Mouse (Mus musculus) layer of hippocampus, adult 9-10 months (tissue): Measurements from ENCODE around the gene Zfp335.

Experiments
- DNase-seq: peaks from one replicate; pipeline ENCODE4 v3.0.0; 2022; ENCODE audit warnings: low spot score

Zfp335 gene

GRCm38 (mm10) chr2:164924100-164924857, 12.7 kb upstream of the Zfp335 start:
- DNase-seq: peak; percentile 99

- DNase-seq: no peak
Measured at GRCm38 (mm10) chr2:164923291-164923690, 11.7 kb upstream of the Zfp335 start.

GRCm38 (mm10) chr2:164921984-164922383, 10.4 kb upstream of the Zfp335 start:
- no peak for DNase-seq

- DNase-seq: no peak
Measured at GRCm38 (mm10) chr2:164918325-164918724, 6.8 kb upstream of the Zfp335 start.

- DNase-seq: no peak
Measured at GRCm38 (mm10) chr2:164917371-164917770, 5.8 kb upstream of the Zfp335 start.

GRCm38 (mm10) chr2:164916820-164917219, 5.3 kb upstream of the Zfp335 start:
- DNase-seq: no peak

- no peak for DNase-seq
Measured at GRCm38 (mm10) chr2:164913428-164913786, 1.9 kb upstream of the Zfp335 start.

GRCm38 (mm10) chr2:164912749-164913427, 1.3 kb upstream of the Zfp335 start:
- no peak for DNase-seq

GRCm38 (mm10) chr2:164912151-164912550, 594 bp upstream of the Zfp335 start:
- peak; percentile 45 for DNase-seq

GRCm38 (mm10) chr2:164910360-164911061, 1.0 kb downstream of the Zfp335 start:
- no peak for DNase-seq

- DNase-seq: no peak
Measured at GRCm38 (mm10) chr2:164909542-164909941, 2.0 kb downstream of the Zfp335 start.

GRCm38 (mm10) chr2:164909100-164909499, 2.5 kb downstream of the Zfp335 start:
- no peak for DNase-seq

- DNase-seq: no peak
Measured at GRCm38 (mm10) chr2:164908011-164908410, 3.5 kb downstream of the Zfp335 start.

- no peak for DNase-seq
Measured at GRCm38 (mm10) chr2:164907511-164907910, 4.0 kb downstream of the Zfp335 start.

GRCm38 (mm10) chr2:164906071-164906470, 5.5 kb downstream of the Zfp335 start:
- no peak for DNase-seq

- no peak for DNase-seq
Measured at GRCm38 (mm10) chr2:164903496-164903895, 8.1 kb downstream of the Zfp335 start.

- DNase-seq: no peak
Measured at GRCm38 (mm10) chr2:164901380-164901779, 10.2 kb downstream of the Zfp335 start.

GRCm38 (mm10) chr2:164899723-164900459, 11.7 kb downstream of the Zfp335 start:
- no peak for DNase-seq

- no peak for DNase-seq
Measured at GRCm38 (mm10) chr2:164899034-164899433, 12.5 kb downstream of the Zfp335 start.

- no peak for DNase-seq
Measured at GRCm38 (mm10) chr2:164898008-164898407, 13.5 kb downstream of the Zfp335 start.

- DNase-seq: no peak
Measured at GRCm38 (mm10) chr2:164895885-164896284, 15.7 kb downstream of the Zfp335 start.

GRCm38 (mm10) chr2:164894644-164895043, 16.9 kb downstream of the Zfp335 start:
- DNase-seq: no peak
